Mouse (Mus musculus): ENCODE measurements around the gene Fos.

DNA sequence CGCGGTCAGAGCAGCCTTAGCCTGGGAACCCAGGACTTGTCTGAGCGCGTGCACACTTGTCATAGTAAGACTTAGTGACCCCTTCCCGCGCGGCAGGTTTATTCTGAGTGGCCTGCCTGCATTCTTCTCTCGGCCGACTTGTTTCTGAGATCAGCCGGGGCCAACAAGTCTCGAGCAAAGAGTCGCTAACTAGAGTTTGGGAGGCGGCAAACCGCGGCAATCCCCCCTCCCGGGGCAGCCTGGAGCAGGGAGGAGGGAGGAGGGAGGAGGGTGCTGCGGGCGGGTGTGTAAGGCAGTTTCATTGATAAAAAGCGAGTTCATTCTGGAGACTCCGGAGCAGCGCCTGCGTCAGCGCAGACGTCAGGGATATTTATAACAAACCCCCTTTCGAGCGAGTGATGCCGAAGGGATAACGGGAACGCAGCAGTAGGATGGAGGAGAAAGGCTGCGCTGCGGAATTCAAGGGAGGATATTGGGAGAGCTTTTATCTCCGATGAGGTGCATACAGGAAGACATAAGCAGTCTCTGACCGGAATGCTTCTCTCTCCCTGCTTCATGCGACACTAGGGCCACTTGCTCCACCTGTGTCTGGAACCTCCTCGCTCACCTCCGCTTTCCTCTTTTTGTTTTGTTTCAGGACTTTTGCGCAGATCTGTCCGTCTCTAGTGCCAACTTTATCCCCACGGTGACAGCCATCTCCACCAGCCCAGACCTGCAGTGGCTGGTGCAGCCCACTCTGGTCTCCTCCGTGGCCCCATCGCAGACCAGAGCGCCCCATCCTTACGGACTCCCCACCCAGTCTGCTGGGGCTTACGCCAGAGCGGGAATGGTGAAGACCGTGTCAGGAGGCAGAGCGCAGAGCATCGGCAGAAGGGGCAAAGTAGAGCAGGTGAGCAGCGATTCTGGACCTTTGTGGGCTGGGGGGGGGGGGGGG, 875 bp downstream of the Fos start:
- TF ChIP-seq EP300 (IDR thresholded peaks at IDR 0.05; ENCODE audit: low read depth) (no peak), CTCF (IDR thresholded peaks at IDR 0.05; ENCODE audit: low read depth) (no peak)

Measured in liver, embryonic 14.5 days (tissue).